Mouse (Mus musculus): ENCODE measurements at regions not wholly inside any gene's neighbourhood (a gene's known extent, or its start where the extent isn't known, plus 50 kb on each side); places are given as distances from the start of the nearest gene placed in this dataset.
A peak's percentile ranks its signal among the peaks of the same experiment; 100 is the strongest.

GRCm38 (mm10) chrX:115359111-115359510, 451.7 kb downstream of the Ube2dnl2 start:
- no peaks in the 10 kb centered on the region for H3K9me3 ChIP-seq (ENCODE audit: control insufficient read depth, low read length)
- ATAC-seq (ENCODE audit: low read depth) (no peak), DNase-seq (ENCODE audit: low spot score) (no peak)
- no peak overlapping the region for H3K4me2 ChIP-seq (ENCODE audit: low read depth, low read length)
- no peak overlapping the region for H3K9ac ChIP-seq (ENCODE audit: low read depth, low read length)
- H3K27me3 ChIP-seq (replicated peaks; ENCODE audit: control insufficient read depth, insufficient read depth, low read length): no peaks in the 10 kb centered on the region
- no peaks in the 10 kb centered on the region for H3K36me3 ChIP-seq (ENCODE audit: control insufficient read depth, insufficient read depth, low read length)
- WGBS: 75% methylated on average over 4 of the region's 4 CpGs
- no peaks in the 10 kb centered on the region for H3K4me1 ChIP-seq (ENCODE audit: control insufficient read depth, insufficient read depth, low read length)
- no peak overlapping the region for H3K4me3 ChIP-seq (ENCODE audit: low read depth, low read length)
- H3K27ac ChIP-seq (replicated peaks; ENCODE audit: low read depth, low read length): no peak overlapping the region

DNA sequence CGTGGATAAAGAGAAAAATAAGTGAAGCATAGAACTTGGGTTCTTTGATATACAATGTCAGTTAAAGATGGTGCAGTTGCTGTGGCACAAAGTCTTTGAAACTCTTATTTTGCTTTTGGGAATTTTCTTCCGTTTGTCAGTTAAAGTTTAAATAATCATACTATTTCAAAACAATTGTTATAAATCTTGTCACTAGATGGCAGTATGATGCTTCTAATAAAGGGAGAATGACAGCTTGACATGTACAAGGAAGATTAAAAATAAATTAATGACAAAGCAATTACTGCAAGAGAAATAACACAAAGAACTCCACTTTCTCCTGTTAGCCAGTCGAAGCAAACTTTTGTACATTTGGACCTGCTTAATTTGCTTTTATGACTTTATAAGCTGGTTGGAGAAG, 489.0 kb downstream of the Ube2dnl2 start:
- no peaks in the 10 kb centered on the region for H3K36me3 ChIP-seq (ENCODE audit: control insufficient read depth, insufficient read depth, low read length)
- no peak overlapping the region for H3K4me3 ChIP-seq (ENCODE audit: low read depth, low read length)
- no peaks in the 10 kb centered on the region for H3K9me3 ChIP-seq (ENCODE audit: control insufficient read depth, low read length)
- WGBS: 34% methylated on average over 3 of the region's 3 CpGs
- no peak overlapping the region for H3K4me2 ChIP-seq (ENCODE audit: low read depth, low read length)
- DNase-seq (ENCODE audit: low spot score): peak; percentile 2
- no peak overlapping the region for H3K9ac ChIP-seq (ENCODE audit: low read depth, low read length)
- no peak overlapping the region for H3K27ac ChIP-seq (replicated peaks; ENCODE audit: low read depth, low read length)
- no peaks in the 10 kb centered on the region for H3K4me1 ChIP-seq (ENCODE audit: control insufficient read depth, insufficient read depth, low read length)
- no peak for ATAC-seq (ENCODE audit: low read depth)
- no peaks in the 10 kb centered on the region for H3K27me3 ChIP-seq (replicated peaks; ENCODE audit: control insufficient read depth, insufficient read depth, low read length)
